Mouse (Mus musculus): Measurements from ENCODE around the gene Ppib.

GRCm38 (mm10) chr9:66069583-66069982, 9.6 kb downstream of the Ppib start, which contains the start of gene Snx22:
- TF ChIP-seq CTCF (conservative IDR thresholded peaks at IDR 0.05; ENCODE audit: low read length) = no peak
- TF ChIP-seq POU5F1 (IDR thresholded peaks at IDR 0.05; ENCODE audit: borderline replicate concordance, low read length) = no peak
